Mouse (Mus musculus): ENCODE measurements around the gene Glt1d1.

Glt1d1 gene

DNA sequence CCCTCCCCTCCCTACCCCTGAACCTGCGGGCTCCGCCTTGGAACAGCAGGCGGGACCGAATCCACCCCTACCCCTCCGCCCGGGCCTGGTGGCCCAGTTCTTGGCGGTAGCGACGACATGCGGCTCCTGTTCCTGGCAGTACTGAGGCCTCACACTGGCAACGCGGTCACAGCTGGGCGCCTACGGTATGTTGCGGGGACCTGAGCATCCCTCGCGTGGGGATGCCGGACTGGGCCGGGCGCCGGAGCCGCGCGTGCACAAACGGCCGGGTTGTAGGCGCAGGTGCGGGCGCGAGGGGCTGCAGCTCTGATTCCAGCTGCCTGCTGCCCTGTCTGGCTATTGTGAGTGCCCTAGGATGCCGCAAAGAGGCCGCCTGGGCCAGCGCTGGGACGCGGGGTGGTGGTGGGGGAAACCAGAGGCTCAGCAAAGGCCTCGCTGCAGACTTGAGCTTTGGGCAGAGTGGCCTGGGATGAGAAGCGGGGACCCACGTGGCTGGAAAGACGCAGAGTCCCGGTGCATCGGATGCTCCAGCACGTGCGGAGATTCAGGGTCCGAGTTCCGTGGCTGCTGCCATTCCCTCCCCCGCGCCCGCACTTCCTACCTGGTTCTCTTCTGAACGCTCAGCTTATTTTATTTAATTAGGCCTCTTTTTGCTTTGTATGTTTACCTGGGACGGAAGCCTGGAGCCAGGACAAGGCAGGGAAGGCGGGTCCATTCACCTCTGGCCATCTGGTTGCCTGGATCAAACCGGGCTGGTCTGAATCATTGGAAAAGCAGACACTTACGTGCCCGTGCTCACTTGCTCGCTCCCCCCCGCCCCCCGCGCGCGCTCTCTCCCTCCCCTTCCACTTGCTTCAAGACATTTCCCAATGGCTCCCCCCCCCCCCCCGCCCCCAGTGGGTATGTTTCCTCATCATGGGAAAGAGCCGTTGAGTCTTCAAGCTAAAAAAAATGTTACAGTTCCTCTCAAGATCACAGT, at the start of gene Glt1d1, which contains the start of gene Slc15a4:
Gene Glt1d1 (plus strand): TSS at position 96 of the 979 bp plus-strand sequence.
Gene Slc15a4 (minus strand): TSS at position 731 of the 979 bp plus-strand sequence.
- ATAC-seq (ENCODE audit: insufficient number of reproducible peaks, low FRiP score, low TSS enrichment), result peak; percentile 73; the same call in 1 of the 2 replicates

DNA sequence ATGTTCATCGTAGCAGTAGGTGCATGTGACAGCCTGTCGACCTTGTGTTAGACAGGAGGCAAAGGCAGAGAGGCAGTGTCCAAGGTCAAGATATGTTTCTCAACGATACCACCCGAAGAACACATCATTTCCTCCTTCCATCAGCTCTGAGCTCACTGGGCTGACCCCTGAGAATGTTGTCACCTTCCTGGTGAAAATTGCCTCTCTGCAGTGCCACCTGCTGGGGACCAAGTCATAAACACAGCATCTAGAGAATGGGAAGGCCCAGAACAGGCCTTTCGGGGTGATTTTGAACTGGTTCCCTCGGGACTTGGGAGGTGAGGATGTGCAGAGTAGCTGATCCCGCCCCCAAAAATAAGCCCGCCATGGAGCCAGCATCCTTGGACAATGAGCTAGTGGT, 48.4 kb upstream of the Glt1d1 start:
- no peak for ATAC-seq (ENCODE audit: insufficient number of reproducible peaks, low FRiP score, low TSS enrichment)

- no peak for ATAC-seq (ENCODE audit: insufficient number of reproducible peaks, low FRiP score, low TSS enrichment)
These were observed 44.2 kb upstream of the Glt1d1 start for GRCm38 (mm10) chr5:127587854-127588253.

DNA sequence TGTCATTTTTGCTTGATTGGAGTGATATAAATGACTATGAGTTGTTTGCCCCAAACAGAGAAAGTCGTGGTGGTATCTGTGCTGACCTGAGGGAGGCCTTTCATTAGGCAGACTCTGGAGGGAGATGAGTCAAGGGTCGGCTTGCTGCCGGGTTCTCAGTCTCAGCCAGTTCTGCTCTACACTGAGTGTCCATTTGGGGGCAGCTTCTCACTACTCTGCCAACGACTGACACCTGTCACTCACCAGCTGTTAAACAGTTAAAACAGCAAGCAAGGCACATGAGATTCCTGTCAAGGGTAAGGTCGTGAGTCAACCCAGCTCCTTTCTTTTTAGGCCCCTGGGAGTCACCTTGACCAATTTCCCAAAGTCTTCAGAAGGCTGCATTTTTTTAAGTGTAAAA, 39.7 kb upstream of the Glt1d1 start:
- no peak for ATAC-seq (ENCODE audit: insufficient number of reproducible peaks, low FRiP score, low TSS enrichment)

DNA sequence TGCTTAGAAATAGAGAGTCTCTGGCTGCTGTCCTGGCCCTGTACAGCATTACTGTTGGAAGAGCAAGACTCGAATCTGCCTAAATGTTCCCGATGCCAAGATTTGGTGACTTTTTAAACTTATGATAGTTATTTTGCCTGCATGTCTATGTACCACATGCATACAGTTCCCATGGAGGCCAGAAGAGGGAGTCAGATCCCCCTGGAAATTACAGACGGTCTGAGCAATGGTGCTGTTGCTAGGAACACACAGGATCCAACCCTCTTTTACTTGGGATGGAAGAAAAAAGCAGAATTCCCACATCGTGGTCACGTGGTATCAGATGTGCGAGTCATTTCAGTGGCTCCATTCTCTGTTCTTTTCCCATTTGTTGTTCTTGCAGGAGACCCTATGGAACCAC, 39.2 kb upstream of the Glt1d1 start:
- ATAC-seq (ENCODE audit: insufficient number of reproducible peaks, low FRiP score, low TSS enrichment), result no peak

- no peak for ATAC-seq (ENCODE audit: insufficient number of reproducible peaks, low FRiP score, low TSS enrichment)
These were observed 36.4 kb upstream of the Glt1d1 start for GRCm38 (mm10) chr5:127595676-127596075.

DNA sequence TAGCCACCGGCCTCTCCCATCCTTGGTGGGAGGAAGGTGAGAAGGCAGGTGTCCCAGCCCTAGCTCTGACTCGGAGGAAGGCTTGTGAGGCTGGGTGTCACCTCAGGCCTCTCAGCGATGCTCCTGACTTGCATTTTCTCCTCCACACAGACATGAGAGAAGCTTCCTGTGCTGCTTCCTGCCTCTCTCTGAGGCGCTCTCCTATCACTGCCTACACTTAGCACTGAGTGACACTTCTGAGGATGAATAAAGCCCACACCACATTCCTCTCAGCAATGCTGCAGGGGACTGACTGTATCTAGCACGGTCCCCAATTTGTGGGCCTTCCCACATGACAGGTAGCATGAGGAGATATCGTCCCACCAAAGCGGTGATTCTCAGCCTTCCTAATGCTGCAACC, 35.2 kb upstream of the Glt1d1 start:
- ATAC-seq (ENCODE audit: insufficient number of reproducible peaks, low FRiP score, low TSS enrichment), result no peak

DNA sequence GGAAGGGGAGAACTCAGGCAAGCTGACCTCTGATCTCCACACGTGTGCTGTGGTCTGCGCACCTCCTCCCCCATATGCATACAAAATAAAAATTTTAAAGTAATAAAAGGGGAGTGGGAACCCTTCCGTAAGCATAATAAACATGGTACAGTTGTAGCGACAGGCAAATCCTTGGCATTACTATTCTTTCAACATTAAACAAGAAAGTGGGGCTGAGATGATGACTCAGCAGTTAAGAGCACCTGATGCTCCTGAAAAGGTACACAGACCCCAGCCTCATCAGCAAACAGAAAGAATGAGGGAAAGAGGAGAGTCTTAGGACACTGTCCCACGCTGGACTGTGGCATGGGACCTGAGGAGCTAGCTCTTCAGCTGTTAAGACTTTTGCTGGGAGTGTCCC, 29.1 kb upstream of the Glt1d1 start:
- ATAC-seq (ENCODE audit: insufficient number of reproducible peaks, low FRiP score, low TSS enrichment), result no peak

DNA sequence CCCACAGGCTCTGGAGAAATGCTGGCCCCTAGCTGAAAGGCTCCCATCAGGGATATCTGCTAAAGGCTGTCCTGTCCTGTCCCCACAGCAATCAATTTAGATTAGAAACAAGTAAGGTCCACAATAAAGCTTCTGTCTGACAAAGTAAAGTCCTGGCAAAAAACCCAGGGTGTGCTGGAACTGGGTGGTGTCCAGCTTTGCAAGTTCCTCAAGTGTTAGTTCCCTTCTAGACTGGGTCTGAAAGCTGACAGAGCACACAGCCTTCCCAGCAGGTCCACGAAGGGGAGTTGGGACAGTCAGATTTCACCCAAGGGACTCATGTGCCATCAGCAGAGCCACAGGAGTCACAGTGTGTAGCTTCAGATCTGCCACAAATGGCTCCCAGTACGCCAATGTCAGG, 24.6 kb upstream of the Glt1d1 start:
- ATAC-seq (ENCODE audit: insufficient number of reproducible peaks, low FRiP score, low TSS enrichment), result no peak

DNA sequence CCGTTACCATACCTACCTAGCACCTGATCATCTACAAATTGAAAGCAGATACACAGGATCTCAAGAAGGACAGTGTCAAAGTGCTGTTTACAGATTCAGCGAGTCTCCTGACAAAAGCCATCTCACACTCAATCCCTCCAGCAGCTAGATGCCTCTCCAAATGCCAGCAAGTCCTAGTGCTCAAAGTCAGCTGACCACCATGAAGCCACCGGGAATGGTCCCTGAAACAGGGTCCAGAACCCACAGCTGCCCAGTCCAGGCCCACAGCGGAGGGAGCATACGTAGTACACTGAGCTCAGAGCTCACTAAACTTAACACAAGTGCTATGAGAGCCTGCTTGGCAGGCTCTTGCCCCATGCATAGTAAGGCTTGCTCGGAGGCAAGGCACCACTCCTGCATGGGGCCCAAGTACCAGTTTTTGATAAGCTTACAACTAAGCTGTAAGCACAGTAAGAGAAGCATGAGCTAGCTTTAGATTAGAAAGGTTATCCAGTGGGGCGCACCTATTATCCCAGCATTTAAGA, 22.8 kb upstream of the Glt1d1 start:
- ATAC-seq (ENCODE audit: insufficient number of reproducible peaks, low FRiP score, low TSS enrichment), result no peak

GRCm38 (mm10) chr5:127610787-127611509, 21.1 kb upstream of the Glt1d1 start:
- ATAC-seq (ENCODE audit: insufficient number of reproducible peaks, low FRiP score, low TSS enrichment), result no peak

GRCm38 (mm10) chr5:127611881-127612280, 20.2 kb upstream of the Glt1d1 start:
- no peak for ATAC-seq (ENCODE audit: insufficient number of reproducible peaks, low FRiP score, low TSS enrichment)

DNA sequence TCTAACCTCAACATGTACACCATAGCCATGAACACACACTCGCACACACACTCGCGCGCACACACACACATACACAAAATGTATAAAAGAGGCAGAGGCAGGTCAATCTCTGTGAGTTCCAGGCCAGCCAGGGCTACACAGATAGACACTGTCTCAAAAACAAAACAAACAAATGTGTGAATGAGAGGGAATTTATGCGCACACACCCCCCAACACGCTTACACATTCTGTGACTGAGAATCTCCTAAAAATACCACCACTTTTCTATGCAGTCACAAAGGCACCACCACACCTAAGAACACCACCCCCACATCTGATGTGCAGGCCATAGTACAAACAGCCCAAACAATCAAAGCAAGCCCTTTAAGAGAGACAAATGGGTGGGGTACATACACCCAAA, 19.7 kb upstream of the Glt1d1 start:
- ATAC-seq (ENCODE audit: insufficient number of reproducible peaks, low FRiP score, low TSS enrichment), result no peak

GRCm38 (mm10) chr5:127615459-127615858, 16.6 kb upstream of the Glt1d1 start:
- ATAC-seq (ENCODE audit: insufficient number of reproducible peaks, low FRiP score, low TSS enrichment), result no peak

DNA sequence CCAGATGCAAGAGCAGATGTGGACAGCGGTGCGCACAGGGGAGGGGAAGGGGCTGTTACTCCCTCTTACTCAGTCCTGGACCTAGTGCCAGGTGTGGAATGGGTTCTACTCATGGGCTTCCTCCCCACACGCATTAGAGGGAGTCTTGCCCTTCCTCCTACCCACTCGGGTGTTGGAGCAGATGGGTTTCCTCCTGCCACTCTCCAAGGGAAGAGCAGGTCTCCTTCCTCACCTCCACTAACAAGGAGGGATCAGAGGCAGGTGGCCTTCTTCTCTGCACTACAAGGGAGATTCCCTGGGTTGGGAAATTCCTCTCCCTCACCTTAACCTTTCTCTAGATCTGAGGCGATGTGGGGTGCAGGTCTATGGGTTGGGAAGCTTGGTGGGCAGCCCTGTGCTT, 15.9 kb upstream of the Glt1d1 start:
- no peak for ATAC-seq (ENCODE audit: insufficient number of reproducible peaks, low FRiP score, low TSS enrichment)

- ATAC-seq (ENCODE audit: insufficient number of reproducible peaks, low FRiP score, low TSS enrichment), result peak; percentile 92
These were observed 15.0 kb upstream of the Glt1d1 start for GRCm38 (mm10) chr5:127616884-127617635.

DNA sequence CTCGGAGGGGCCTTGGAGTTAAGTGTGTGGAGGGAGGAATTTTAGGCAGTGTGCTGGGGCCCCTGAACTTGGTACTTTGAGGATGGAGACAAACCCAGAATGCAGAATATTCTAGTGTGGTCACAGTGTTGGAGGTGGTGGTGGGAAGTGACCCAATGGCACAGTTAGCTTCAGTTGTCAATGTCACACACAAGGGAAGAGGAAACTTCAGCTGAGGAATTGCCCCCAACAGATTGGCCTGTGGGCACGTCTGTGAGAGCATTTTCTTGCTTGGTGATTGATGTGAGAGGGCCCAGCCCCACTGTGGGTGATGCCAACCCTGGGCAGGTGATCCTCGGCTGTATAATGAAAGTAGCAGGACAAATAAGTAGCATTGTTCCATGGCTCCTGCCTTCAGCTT, 13.2 kb upstream of the Glt1d1 start:
- ATAC-seq (ENCODE audit: insufficient number of reproducible peaks, low FRiP score, low TSS enrichment), result no peak

GRCm38 (mm10) chr5:127620371-127620770, 11.7 kb upstream of the Glt1d1 start:
- no peak for ATAC-seq (ENCODE audit: insufficient number of reproducible peaks, low FRiP score, low TSS enrichment)

DNA sequence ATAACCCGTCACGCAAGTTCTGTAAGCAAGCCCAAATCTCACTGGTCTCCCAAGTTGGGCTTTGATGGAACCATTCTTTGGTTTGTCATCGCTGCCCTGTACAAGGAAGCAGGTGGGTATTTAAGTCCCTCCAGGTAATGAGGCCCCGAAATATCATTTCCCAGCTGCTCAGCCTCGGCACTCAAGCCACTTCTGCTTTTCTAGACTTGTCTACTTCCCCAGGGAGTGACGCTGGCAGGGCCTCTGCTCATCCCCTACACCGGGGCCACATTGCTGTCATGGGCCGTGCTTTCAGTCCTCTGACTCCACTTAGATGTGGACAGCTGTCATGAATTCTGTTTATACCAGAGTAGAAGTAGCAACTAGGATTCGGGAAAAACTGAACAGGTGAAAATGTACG, 11.0 kb upstream of the Glt1d1 start:
- ATAC-seq (ENCODE audit: insufficient number of reproducible peaks, low FRiP score, low TSS enrichment), result no peak

GRCm38 (mm10) chr5:127624427-127625213, 7.4 kb upstream of the Glt1d1 start:
- ATAC-seq (ENCODE audit: insufficient number of reproducible peaks, low FRiP score, low TSS enrichment), result no peak
